Mouse (Mus musculus) liver, postnatal 0 days (tissue): Measurements from ENCODE around the gene Msl1. TPM values are rescaled to one million over a fixed set of nuclear protein-coding genes. Genes with fewer than 3 reads are reported as not detected.
A peak's percentile ranks its signal among the peaks of the same experiment; 100 is the strongest.

Source experiments
- ATAC-seq: fragments of 200-750 bp; cut with Nextera tagmentation; 2 replicates; pipeline ENCODE4 v1.8.0; 2017; ENCODE audit warnings: mild to moderate bottlenecking, moderate library complexity
- DNase-seq: peaks from one replicate; pipeline ENCODE4 v3.0.0-alpha.2; 2016
- H3K27ac ChIP-seq: fragments of 300-500 bp; sonication (generic); 2 replicates; pipeline ENCODE4 v1.5.1; 2014; ENCODE audit warnings: antibody characterized with exemption, moderate library complexity, mild to moderate bottlenecking, low read depth
- H3K27me3 ChIP-seq: fragments of 300-500 bp; sonication (generic); 2 replicates; pipeline ENCODE4 v1.6.1; 2014; ENCODE audit warnings: low read length, control low read depth, mixed read lengths; ENCODE audit not compliant: insufficient read depth
- H3K36me3 ChIP-seq: fragments of 300-500 bp; sonication (generic); replicated peaks from 2 replicates; pipeline ENCODE4 v1.6.1; 2014; ENCODE audit warnings: mild to moderate bottlenecking, control low read depth, low read length, moderate library complexity, mixed read lengths; ENCODE audit not compliant: insufficient read depth
- H3K4me1 ChIP-seq: fragments of 300-500 bp; sonication (generic); 2 replicates; pipeline ENCODE4 v1.6.1; 2014; ENCODE audit warnings: antibody characterized with exemption, mild to moderate bottlenecking, control low read depth; ENCODE audit not compliant: insufficient read depth
- H3K4me2 ChIP-seq: fragments of 300-500 bp; sonication (generic); 2 replicates; pipeline ENCODE4 v1.6.1; 2014; ENCODE audit warnings: low read depth, mild to moderate bottlenecking, low read length, moderate library complexity, mixed read lengths
- H3K4me3 ChIP-seq: fragments of 300-500 bp; sonication (generic); 2 replicates; pipeline ENCODE4 v1.5.1; 2014; ENCODE audit warnings: low read depth, low read length
- H3K9ac ChIP-seq: fragments of 300-500 bp; sonication (generic); replicated peaks from 2 replicates; pipeline ENCODE4 v1.6.1; 2014; ENCODE audit warnings: mild to moderate bottlenecking, moderate library complexity
- H3K9me3 ChIP-seq: fragments of 300-500 bp; sonication (generic); 2 replicates; pipeline ENCODE4 v1.6.1; 2016; ENCODE audit warnings: mild to moderate bottlenecking, control low read depth, low read length, mixed read lengths
- CTCF ChIP-seq: sonication (generic); IDR thresholded peaks from 2 replicates; pipeline ENCODE4 v1.5.1; 2016; ENCODE audit warnings: antibody characterized with exemption, low read depth
- EP300 ChIP-seq: IDR thresholded peaks from 2 replicates; pipeline ENCODE4 v1.6.1; 2016; ENCODE audit warnings: antibody characterized with exemption, low read depth, mild to moderate bottlenecking
- WGBS: fragments of 180-500 bp; shearing (Covaris S2); extraction: QIAGEN DNeasy Blood & Tissue Kit; methylation state at CpG from one replicate; pipeline ENCODE4 v1.1.7; 2014; ENCODE audit not compliant: insufficient replicate concordance; 5-methylcytosine and 5-hydroxymethylcytosine counted together
- polyA plus RNA-seq: library from polyadenylated mRNA; unstranded; fragments of >200 nt; fragmentation: Nextera tagmentation; extraction: Ambion mirVana; gene quantifications from 2 replicates; pipeline ENCODE4 v1.2.1, GENCODE M21; 2015

The Msl1 gene
- polyA plus RNA-seq, 1 experiment from 2014 or later, result 5.4 TPM

- H3K4me1 ChIP-seq, result peaks cover 78% of the 10 kb centered on the region
- ATAC-seq (no peak), DNase-seq (no peak)
- H3K4me2 ChIP-seq, result no peak overlapping the region
- H3K36me3 ChIP-seq, result 0 out of 2 replicates have a peak, but pooled peaks cover 2% of the 10 kb centered on the region
- no peak overlapping the region for H3K27ac ChIP-seq
- no peak overlapping the region for H3K9ac ChIP-seq
- no peaks in the 10 kb centered on the region for H3K27me3 ChIP-seq
- H3K4me3 ChIP-seq, result no peak overlapping the region
- no peaks in the 10 kb centered on the region for H3K9me3 ChIP-seq
- 88% methylated on average over 5 of the region's 5 CpGs for WGBS
- TF ChIP-seq CTCF, result no peak
- no peak for TF ChIP-seq EP300
Observed at GRCm38 (mm10) chr11:98753264-98753663, 42.1 kb upstream of the Msl1 start.

DNA sequence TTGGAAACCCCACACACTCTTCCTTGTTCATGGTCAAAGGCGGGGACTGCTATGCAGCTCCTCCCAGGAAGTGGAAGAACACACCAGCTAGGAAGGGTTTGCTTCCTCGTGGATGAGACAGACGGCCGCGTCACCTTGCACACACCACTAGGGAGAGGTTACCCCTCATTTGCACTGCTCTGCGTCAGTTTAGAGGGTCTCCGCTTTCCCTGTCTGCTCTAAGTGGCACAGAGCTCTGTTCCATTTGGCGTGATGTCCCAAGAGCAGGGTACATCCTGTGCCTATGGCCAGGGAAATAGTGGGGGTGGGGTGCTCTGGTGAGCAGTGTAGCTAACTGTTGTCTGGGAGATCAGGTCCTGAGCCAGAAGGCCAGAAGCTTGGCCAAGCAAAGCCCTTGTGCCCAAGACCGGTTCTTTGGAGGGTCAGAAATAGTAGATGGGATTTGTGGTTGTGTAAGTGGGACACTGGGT is 41.1 kb upstream of the Msl1 start:
- no peaks in the 10 kb centered on the region for H3K27me3 ChIP-seq
- H3K4me2 ChIP-seq, result peak overlapping the region; percentile 32
- TF ChIP-seq CTCF (no peak), EP300 (no peak)
- H3K9ac ChIP-seq, result peak overlapping the region; percentile 55; the same call in 1 of the 2 replicates
- no peaks in the 10 kb centered on the region for H3K9me3 ChIP-seq
- H3K36me3 ChIP-seq, result 0 out of 2 replicates have a peak, but pooled peaks cover 2% of the 10 kb centered on the region
- 52% methylated on average over 9 of the region's 9 CpGs for WGBS
- DNase-seq (peak; percentile 42), ATAC-seq (peak; percentile 18; the same call in 1 of the 2 replicates)
- peaks cover 69% of the 10 kb centered on the region for H3K4me1 ChIP-seq
- H3K4me3 ChIP-seq, result no peak overlapping the region
- peak overlapping the region; percentile 84 for H3K27ac ChIP-seq

DNA sequence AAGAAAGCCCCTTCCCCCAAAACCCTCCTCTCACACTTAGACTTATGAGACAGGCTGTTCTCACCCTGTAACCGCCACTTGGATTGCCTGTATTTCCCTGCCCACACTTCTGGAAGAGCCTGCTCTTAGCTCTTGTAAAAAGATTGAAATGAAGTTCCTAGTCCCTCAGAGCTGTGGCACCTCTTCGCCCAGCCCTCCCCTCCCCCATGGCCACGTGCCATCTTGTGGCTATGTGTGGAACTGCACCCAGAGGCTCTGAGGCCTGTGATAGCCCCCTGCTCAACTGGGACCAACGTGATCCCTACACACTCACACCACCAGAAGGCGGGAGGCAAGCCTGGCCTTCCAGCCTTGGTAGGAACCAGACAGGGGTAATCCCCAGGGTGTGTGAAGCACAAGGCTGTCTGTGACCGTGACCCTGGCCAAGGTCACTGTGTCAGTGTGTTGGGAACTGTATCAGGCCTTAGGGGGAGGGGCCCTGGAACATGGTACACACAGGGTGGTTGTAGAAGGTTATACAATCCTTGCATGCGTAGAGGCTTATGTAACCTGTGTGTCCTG is 40.6 kb upstream of the Msl1 start:
- TF ChIP-seq CTCF (peak; percentile 100), EP300 (peak; percentile 72; the same call in 1 of the 2 replicates)
- DNase-seq, result peak; percentile 86

DNA sequence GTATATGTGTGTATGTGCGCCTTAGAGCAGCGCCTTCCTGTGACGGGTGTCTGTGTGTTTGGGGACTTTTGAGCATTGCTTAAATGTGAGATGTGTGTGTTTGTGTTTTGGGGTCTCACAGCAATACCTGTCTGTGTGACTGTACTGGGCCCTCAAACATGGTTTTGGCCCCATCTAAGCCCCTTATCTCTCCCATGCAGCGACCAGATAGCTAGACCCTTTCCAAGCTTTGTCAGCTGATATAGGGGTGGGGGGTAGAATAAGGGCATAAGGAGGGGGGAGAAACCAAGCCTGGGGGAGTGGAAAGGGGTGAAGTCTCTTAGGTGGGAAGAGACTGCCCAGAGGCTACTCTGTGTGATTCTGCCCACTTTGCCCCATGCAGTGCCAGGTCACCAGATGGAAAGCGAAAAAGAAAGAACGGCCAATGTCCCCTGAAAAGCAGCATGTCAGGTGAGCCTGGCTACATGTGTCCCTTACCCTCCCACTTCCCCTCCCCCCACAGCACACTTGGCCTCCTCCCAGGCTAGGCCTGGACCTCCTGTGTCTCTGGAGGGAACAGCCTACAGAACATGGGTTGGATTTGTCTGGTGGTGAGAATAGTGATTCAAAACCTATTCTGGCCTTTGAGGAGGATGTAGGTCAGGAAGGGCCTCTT is 39.5 kb upstream of the Msl1 start:
- peak overlapping the region; percentile 8; the same call in 1 of the 2 replicates for H3K4me2 ChIP-seq
- no peaks in the 10 kb centered on the region for H3K27me3 ChIP-seq
- peaks cover 54% of the 10 kb centered on the region for H3K4me1 ChIP-seq
- ATAC-seq (no peak), DNase-seq (peak; percentile 49)
- no peak overlapping the region for H3K9ac ChIP-seq
- H3K9me3 ChIP-seq, result no peaks in the 10 kb centered on the region
- TF ChIP-seq CTCF (no peak), EP300 (0 out of 2 replicates have a peak, but pooled peaks have one; percentile 15)
- H3K4me3 ChIP-seq, result no peak overlapping the region
- H3K36me3 ChIP-seq, result 0 out of 2 replicates have a peak, but pooled peaks cover 6% of the 10 kb centered on the region
- WGBS, result 78% methylated on average over 6 of the region's 6 CpGs
- no peak overlapping the region for H3K27ac ChIP-seq

More for the DNA sequence above, 40.6 kb upstream of the Msl1 start:
- Histone ChIP-seq H3K9me3 (no peaks in the 10 kb centered on the region), H3K36me3 (0 out of 2 replicates have a peak, but pooled peaks cover 2% of the 10 kb centered on the region), H3K27me3 (no peaks in the 10 kb centered on the region), H3K4me3 (no peak overlapping the region), H3K4me1 (peaks cover 66% of the 10 kb centered on the region), H3K4me2 (peak overlapping the region; percentile 32), H3K9ac (peak overlapping the region; percentile 55), H3K27ac (peak overlapping the region; percentile 84)
- ATAC-seq, result peak; percentile 84
- 18% methylated on average over 7 of the region's 7 CpGs for WGBS

GRCm38 (mm10) chr11:98756711-98757110 is 38.6 kb upstream of the Msl1 start:
- no peak overlapping the region for H3K27ac ChIP-seq
- no peak overlapping the region for H3K4me2 ChIP-seq

DNA sequence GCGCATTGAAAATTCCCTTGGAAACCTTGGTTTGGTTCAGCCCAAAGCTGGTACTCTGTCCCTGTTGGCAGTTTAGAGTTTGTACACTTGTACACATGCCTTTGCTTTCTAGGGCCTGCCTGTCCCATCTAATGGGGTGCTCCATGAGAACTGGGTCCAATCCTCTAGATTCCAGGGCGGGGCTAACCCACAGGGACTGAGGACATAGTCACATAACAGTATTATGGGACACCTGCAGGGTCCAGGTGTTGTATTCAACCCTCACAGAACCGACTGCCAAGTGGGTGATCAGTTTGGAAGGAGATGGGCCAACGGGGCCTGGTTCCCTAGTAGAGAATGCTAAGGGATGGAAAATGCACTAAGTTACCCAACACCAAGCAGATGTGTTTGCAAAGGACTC is 33.4 kb upstream of the Msl1 start:
- no peak overlapping the region for H3K9ac ChIP-seq
- no peaks in the 10 kb centered on the region for H3K27me3 ChIP-seq
- 92% methylated on average over 4 of the region's 4 CpGs for WGBS
- no peak for TF ChIP-seq EP300
- TF ChIP-seq CTCF, result no peak
- H3K27ac ChIP-seq, result no peak overlapping the region
- no peaks in the 10 kb centered on the region for H3K9me3 ChIP-seq
- peaks cover 13% of the 10 kb centered on the region for H3K4me1 ChIP-seq
- DNase-seq (no peak), ATAC-seq (no peak)
- no peak overlapping the region for H3K4me3 ChIP-seq
- peaks cover 17% of the 10 kb centered on the region for H3K36me3 ChIP-seq
- H3K4me2 ChIP-seq, result no peak overlapping the region

More at GRCm38 (mm10) chr11:98756711-98757110, 38.6 kb upstream of the Msl1 start:
- Histone ChIP-seq H3K9ac (no peak overlapping the region), H3K4me3 (no peak overlapping the region), H3K9me3 (no peaks in the 10 kb centered on the region), H3K4me1 (peaks cover 46% of the 10 kb centered on the region), H3K36me3 (0 out of 2 replicates have a peak, but pooled peaks cover 7% of the 10 kb centered on the region), H3K27me3 (no peaks in the 10 kb centered on the region)
- 80% methylated on average over 12 of the region's 12 CpGs for WGBS
- TF ChIP-seq CTCF (no peak), EP300 (no peak)
- DNase-seq, result no peak
- no peak for ATAC-seq
